Mouse (Mus musculus) liver, embryonic 14.5 days (tissue): ENCODE data around the gene Slc26a8. TPM values are rescaled to one million over a fixed set of nuclear protein-coding genes. Genes with fewer than 3 reads are reported as not detected.

Source experiments
- ATAC-seq: fragments of 200-750 bp; cut with Nextera tagmentation; 2 replicates; pipeline ENCODE4 v1.8.0; 2017; ENCODE audit warnings: moderate number of reproducible peaks, mild to moderate bottlenecking, moderate library complexity; ENCODE audit not compliant: insufficient read depth
- DNase-seq, 3 experiments: peaks; one replicate each; pipeline ENCODE4 v3.0.0-alpha.2; 2012 to 2013; ENCODE audit warnings: low read depth in 3 of 3, low spot score in 3 of 3
- H3K27ac ChIP-seq: fragments of 300-500 bp; sonication (generic); 2 replicates; pipeline ENCODE4 v1.5.1; 2014; ENCODE audit warnings: moderate library complexity, mild to moderate bottlenecking, control low read depth, inconsistent platforms
- H3K27me3 ChIP-seq: fragments of 300-500 bp; sonication (generic); 2 replicates; pipeline ENCODE4 v1.6.1; 2014; ENCODE audit warnings: mild to moderate bottlenecking, low read length, moderate library complexity; ENCODE audit not compliant: control insufficient read depth, insufficient read depth
- H3K36me3 ChIP-seq: fragments of 300-500 bp; sonication (generic); replicated peaks from 2 replicates; pipeline ENCODE4 v1.6.1; 2014; ENCODE audit warnings: low read depth; ENCODE audit not compliant: control insufficient read depth, insufficient read depth
- H3K4me1 ChIP-seq, 2 experiments: fragments of 200-500 bp in 1 of 2; fragments of 300-500 bp in 1 of 2; sonication (generic) in 1 of 2; replicated peaks; 2 replicates each; pipeline ENCODE4 v1.6.1; 2012 to 2014; ENCODE audit warnings: antibody characterized with exemption in 1 of 2, inconsistent platforms in 1 of 2, low read length in 1 of 2; ENCODE audit not compliant: control insufficient read depth in 2 of 2, insufficient read depth in 2 of 2
- H3K4me2 ChIP-seq: fragments of 300-500 bp; sonication (generic); 2 replicates; pipeline ENCODE4 v1.6.1; 2014; ENCODE audit warnings: low read depth, mild to moderate bottlenecking, control low read depth, moderate library complexity
- H3K4me3 ChIP-seq, 2 experiments: fragments of 200-500 bp in 1 of 2; fragments of 300-500 bp in 1 of 2; sonication (generic) in 1 of 2; 2 replicates each; pipeline ENCODE4 v1.5.1; 2012 to 2014; ENCODE audit warnings: low read depth in 2 of 2, low read length in 2 of 2, mild to moderate bottlenecking in 2 of 2, control low read depth in 1 of 2, inconsistent platforms in 1 of 2, moderate library complexity in 1 of 2; ENCODE audit not compliant: insufficient read depth in 1 of 2
- H3K9ac ChIP-seq: fragments of 300-500 bp; sonication (generic); replicated peaks from 2 replicates; pipeline ENCODE4 v1.6.1; 2014; ENCODE audit warnings: mild to moderate bottlenecking, control low read depth, moderate library complexity
- H3K9me3 ChIP-seq: fragments of 300-500 bp; sonication (generic); 2 replicates; pipeline ENCODE4 v1.6.1; 2016; ENCODE audit warnings: low read length, mixed read lengths; ENCODE audit not compliant: control insufficient read depth
- CTCF ChIP-seq: IDR thresholded peaks from 2 replicates; pipeline ENCODE4 v1.5.1; 2016; ENCODE audit warnings: antibody characterized with exemption, low read depth, control low read depth
- EP300 ChIP-seq: IDR thresholded peaks from 2 replicates; pipeline ENCODE4 v1.6.1; 2016; ENCODE audit warnings: antibody characterized with exemption, low read depth
- WGBS: fragments of 180-500 bp; shearing (Covaris S2); extraction: QIAGEN DNeasy Blood & Tissue Kit; methylation state at CpG from one replicate; pipeline ENCODE4 v1.1.7; 2014; ENCODE audit not compliant: insufficient replicate concordance; 5-methylcytosine and 5-hydroxymethylcytosine counted together
- polyA plus RNA-seq, 2 experiments: library from polyadenylated mRNA; depleted of rRNA in 1 of 2; stranded (reverse) in 1 of 2; unstranded in 1 of 2; fragments of >200 nt; fragmentation: Nextera tagmentation in 1 of 2; extraction: Ambion mirVana in 1 of 2; gene quantifications; 2 replicates each; pipeline versions ENCODE4 v1.2.1 to v1.2.3; 2012 to 2014

The Slc26a8 gene
- polyA plus RNA-seq, 2 experiments = 0.11 to 0.35 TPM

GRCm38 (mm10) chr17:28629125-28629524 is 60.9 kb downstream of the Slc26a8 start:
- TF ChIP-seq EP300 = no peak
- TF ChIP-seq CTCF = peak; percentile 29
- DNase-seq (no peak), ATAC-seq (no peak)

GRCm38 (mm10) chr17:28628248-28629124 is 61.5 kb downstream of the Slc26a8 start:
- no peak for ATAC-seq
- H3K36me3 ChIP-seq = no peaks in the 10 kb centered on the region
- 38% methylated on average over 10 of the region's 10 CpGs for WGBS
- no peak for DNase-seq
- H3K4me1 ChIP-seq = peaks cover 0 to 6% of the 10 kb centered on the region in 2 experiments; a peak in 1 of 4 replicates
- no peak overlapping the region for H3K27ac ChIP-seq
- H3K9ac ChIP-seq = no peak overlapping the region
- H3K27me3 ChIP-seq = no peaks in the 10 kb centered on the region
- no peak overlapping the region for H3K4me2 ChIP-seq
- no peak overlapping the region for H3K4me3 ChIP-seq
- TF ChIP-seq CTCF (no peak), EP300 (no peak)
- H3K9me3 ChIP-seq = no peaks in the 10 kb centered on the region

More at GRCm38 (mm10) chr17:28629125-28629524, 60.9 kb downstream of the Slc26a8 start:
- no peaks in the 10 kb centered on the region for H3K9me3 ChIP-seq
- no peaks in the 10 kb centered on the region for H3K27me3 ChIP-seq
- H3K27ac ChIP-seq = no peak overlapping the region
- no peaks in the 10 kb centered on the region for H3K36me3 ChIP-seq
- H3K9ac ChIP-seq = no peak overlapping the region
- no peak overlapping the region for H3K4me2 ChIP-seq
- H3K4me3 ChIP-seq = no peak overlapping the region
- 48% methylated on average over 3 of the region's 3 CpGs for WGBS
- peaks cover 0 to 6% of the 10 kb centered on the region in 2 experiments; a peak in 1 of 4 replicates for H3K4me1 ChIP-seq

- H3K9me3 ChIP-seq = no peaks in the 10 kb centered on the region
- no peaks in the 10 kb centered on the region for H3K36me3 ChIP-seq
- no peak overlapping the region for H3K4me3 ChIP-seq
- no peak overlapping the region for H3K27ac ChIP-seq
- no peak for ATAC-seq
- no peaks in the 10 kb centered on the region for H3K27me3 ChIP-seq
- no peak overlapping the region for H3K9ac ChIP-seq
- TF ChIP-seq EP300 (no peak), CTCF (no peak)
- WGBS = 55% methylated on average over 2 of the region's 2 CpGs
- peaks cover 0 to 10% of the 10 kb centered on the region in 2 experiments; a peak in 2 of 4 replicates for H3K4me1 ChIP-seq
- H3K4me2 ChIP-seq = no peak overlapping the region
- no peak for DNase-seq
Observed at GRCm38 (mm10) chr17:28626937-28627336, 63.1 kb downstream of the Slc26a8 start.

GRCm38 (mm10) chr17:28625327-28625726 is 64.7 kb downstream of the Slc26a8 start:
- no peaks in the 10 kb centered on the region for H3K9me3 ChIP-seq
- TF ChIP-seq EP300 = no peak
- TF ChIP-seq CTCF = no peak
- H3K36me3 ChIP-seq = no peaks in the 10 kb centered on the region
- H3K9ac ChIP-seq = no peak overlapping the region
- H3K4me2 ChIP-seq = no peak overlapping the region
- no peak for DNase-seq
- WGBS = 77% methylated on average over 15 of the region's 15 CpGs
- no peaks in the 10 kb centered on the region for H3K27me3 ChIP-seq
- H3K27ac ChIP-seq = no peak overlapping the region
- ATAC-seq = no peak
- no peak overlapping the region for H3K4me3 ChIP-seq
- peaks cover 0 to 18% of the 10 kb centered on the region in 2 experiments for H3K4me1 ChIP-seq

GRCm38 (mm10) chr17:28624841-28625240 is 65.2 kb downstream of the Slc26a8 start:
- no peak overlapping the region for H3K27ac ChIP-seq
- no peaks in the 10 kb centered on the region for H3K36me3 ChIP-seq
- no peak overlapping the region for H3K4me2 ChIP-seq
- H3K9me3 ChIP-seq = no peaks in the 10 kb centered on the region
- WGBS = 56% methylated on average over 2 of the region's 2 CpGs
- ATAC-seq (no peak), DNase-seq (no peak)
- TF ChIP-seq CTCF (no peak), EP300 (no peak)
- no peak overlapping the region for H3K9ac ChIP-seq
- H3K4me1 ChIP-seq = peaks cover 0 to 18% of the 10 kb centered on the region in 2 experiments
- no peaks in the 10 kb centered on the region for H3K27me3 ChIP-seq
- H3K4me3 ChIP-seq = no peak overlapping the region
